In the genomic region with DNA sequence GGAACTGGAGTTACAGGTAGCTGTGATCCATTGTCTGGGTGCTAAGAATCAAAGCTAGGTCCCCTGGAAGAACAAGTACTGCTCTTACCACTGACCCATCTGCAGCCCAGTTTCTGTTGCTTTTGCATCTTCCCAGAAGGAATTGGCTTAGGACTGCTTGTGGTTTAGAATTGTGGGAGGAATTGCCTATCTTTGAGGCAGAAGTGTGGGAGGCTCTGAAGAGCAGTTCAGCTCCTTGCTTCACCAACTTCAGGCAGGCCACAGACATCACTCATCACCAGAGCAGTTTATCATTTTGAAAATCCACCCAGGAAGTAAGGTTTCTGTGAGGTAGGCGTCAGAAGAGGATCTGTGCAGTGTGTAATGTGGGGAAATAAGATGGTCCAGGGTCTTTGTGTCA, we compare ENCODE assay signal across 22 mouse cellular contexts.
"Had no signal": no experiment of that assay in that cellular context is flagged by ENCODE, and none has a peak within 500 bp of the region (broad histone marks: within the 10 kb centered on the region; RNA-seq: fewer than 3 reads in every experiment).

No protein-coding gene starts in this region.

- ATAC-seq: intestine, postnatal 0 days; lung, postnatal 0 days; midbrain, embryonic 15.5 days had no signal

- H3K4me3 ChIP-seq: layer of hippocampus, adult 2 months; limb, embryonic 10.5 days; limb, embryonic 13.5 days; liver, embryonic 13.5 days; midbrain, embryonic 12.5 days; midbrain, embryonic 15.5 days; neural tube, embryonic 12.5 days; neural tube, embryonic 15.5 days; stomach, embryonic 15.5 days had no signal

- H3K9ac ChIP-seq: limb, embryonic 13.5 days; liver, embryonic 13.5 days; lung, embryonic 14.5 days; midbrain, embryonic 12.5 days; midbrain, embryonic 15.5 days; neural tube, embryonic 12.5 days; neural tube, embryonic 15.5 days; stomach, embryonic 15.5 days had no signal

- H3K9me3 ChIP-seq: limb, embryonic 10.5 days; limb, embryonic 13.5 days; liver, embryonic 13.5 days; midbrain, embryonic 12.5 days; midbrain, embryonic 15.5 days; neural tube, embryonic 12.5 days; neural tube, embryonic 15.5 days; stomach, embryonic 15.5 days had no signal

- DNase-seq: kidney, adult 2 months; kidney, postnatal 25 days; layer of hippocampus, adult 9-11 months; liver; liver, embryonic 13.5 days; lung, embryonic 14.5 days; spleen, adult 18-20 months; thymus, adult 2 months; thymus, postnatal 14 days; thymus, postnatal 4 days had no signal

- H3K27me3 ChIP-seq: limb, embryonic 13.5 days; liver, embryonic 13.5 days; midbrain, embryonic 12.5 days; midbrain, embryonic 15.5 days; neural tube, embryonic 12.5 days; neural tube, embryonic 15.5 days; stomach, embryonic 15.5 days had no signal

- H3K4me1 ChIP-seq: limb, embryonic 10.5 days; limb, embryonic 13.5 days; liver, embryonic 13.5 days; midbrain, embryonic 12.5 days; midbrain, embryonic 15.5 days; neural tube, embryonic 12.5 days; neural tube, embryonic 15.5 days; stomach, embryonic 15.5 days had no signal

- H3K4me2 ChIP-seq: limb, embryonic 13.5 days; liver, embryonic 13.5 days; lung, embryonic 14.5 days; midbrain, embryonic 12.5 days; midbrain, embryonic 15.5 days; neural tube, embryonic 12.5 days; neural tube, embryonic 15.5 days; stomach, embryonic 15.5 days had no signal

- H3K27ac ChIP-seq: kidney, postnatal 0 days; layer of hippocampus, adult 2 months; limb, embryonic 10.5 days; limb, embryonic 13.5 days; liver, embryonic 13.5 days; macrophage; midbrain, embryonic 12.5 days; midbrain, embryonic 15.5 days; neural tube, embryonic 12.5 days; neural tube, embryonic 15.5 days; stomach, embryonic 15.5 days had no signal
